Mouse (Mus musculus): Measurements from ENCODE around the gene Slc31a1. TPM values are rescaled to one million over a fixed set of nuclear protein-coding genes. Genes with fewer than 3 reads are reported as not detected.
A peak's percentile ranks its signal among the peaks of the same experiment; 100 is the strongest.

The Slc31a1 gene
- polyA plus RNA-seq, 1 experiment from 2014 or later = 54.3 TPM

GRCm38 (mm10) chr4:62406133-62406532 lies 45.6 kb downstream of the Slc31a1 start:
- H3K4me2 ChIP-seq (ENCODE audit: low read depth, low read length) = no peak overlapping the region
- WGBS (ENCODE audit: insufficient replicate concordance) = 90% methylated on average over 4 of the region's 4 CpGs
- ATAC-seq (no peak), DNase-seq (no peak)
- no peak overlapping the region for H3K27ac ChIP-seq (ENCODE audit: low read depth)
- H3K9ac ChIP-seq (replicated peaks) = no peak overlapping the region
- no peaks in the 10 kb centered on the region for H3K9me3 ChIP-seq (ENCODE audit: low read length)
- peaks cover 20% of the 10 kb centered on the region for H3K36me3 ChIP-seq (replicated peaks; ENCODE audit: insufficient read depth, low read length)
- TF ChIP-seq CTCF (IDR thresholded peaks at IDR 0.05; ENCODE audit: low read depth) = no peak
- no peak for TF ChIP-seq EP300 (IDR thresholded peaks at IDR 0.05; ENCODE audit: low read depth)
- no peaks in the 10 kb centered on the region for H3K27me3 ChIP-seq (ENCODE audit: insufficient read depth, low read length)
- H3K4me1 ChIP-seq (ENCODE audit: insufficient read depth) = peaks cover 9% of the 10 kb centered on the region
- H3K4me3 ChIP-seq (ENCODE audit: low read depth, low read length) = no peak overlapping the region

DNA sequence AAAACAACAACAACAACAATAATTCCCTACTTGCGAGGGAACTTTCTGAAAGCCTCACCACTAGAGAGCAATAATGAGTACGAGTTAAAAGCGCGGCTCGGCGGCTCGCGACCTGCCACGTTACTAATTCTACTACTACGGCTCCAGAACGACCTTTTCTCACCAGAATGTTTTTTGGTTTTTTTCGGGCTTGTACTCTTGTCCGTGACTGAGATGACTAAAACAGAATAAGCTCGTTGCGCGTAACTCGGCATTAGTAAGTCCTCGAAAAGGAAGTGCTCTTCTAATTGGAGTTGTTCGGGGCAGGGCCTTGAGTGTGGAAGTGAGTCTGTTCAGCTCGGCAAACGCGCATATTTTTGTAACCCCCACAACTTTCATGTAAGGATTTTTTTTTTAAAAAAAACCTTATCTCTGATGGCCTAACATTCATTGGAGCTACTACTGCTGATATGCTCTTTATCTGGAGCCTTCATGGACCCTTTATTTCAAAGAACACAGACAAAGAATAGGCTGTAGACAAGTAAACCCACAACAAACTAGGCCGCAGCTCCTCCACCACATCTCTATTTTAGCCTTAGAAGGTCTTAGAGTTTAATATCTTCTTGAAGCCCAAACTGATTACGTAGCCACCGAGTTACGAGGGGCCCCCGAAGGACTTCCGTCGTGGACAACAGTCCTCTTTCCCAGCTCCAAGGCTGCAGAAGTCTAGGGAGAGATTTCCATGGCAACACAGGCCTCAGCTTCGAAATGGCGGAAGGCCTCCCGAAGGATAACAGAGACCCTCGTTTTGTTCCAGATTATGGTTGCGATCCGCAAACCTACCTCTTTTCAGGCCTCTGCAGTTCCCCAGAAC lies 47.4 kb downstream of the Slc31a1 start:
- Histone ChIP-seq H3K9me3 (ENCODE audit: low read length) (no peaks in the 10 kb centered on the region), H3K4me1 (ENCODE audit: insufficient read depth) (peaks cover 9% of the 10 kb centered on the region), H3K27ac (ENCODE audit: low read depth) (peak overlapping the region; percentile 88), H3K4me2 (ENCODE audit: low read depth, low read length) (peak overlapping the region; percentile 72), H3K36me3 (replicated peaks; ENCODE audit: insufficient read depth, low read length) (peaks cover 15% of the 10 kb centered on the region), H3K4me3 (ENCODE audit: low read depth, low read length) (peak overlapping the region; percentile 72), H3K27me3 (ENCODE audit: insufficient read depth, low read length) (no peaks in the 10 kb centered on the region), H3K9ac (replicated peaks) (peak overlapping the region; percentile 86)
- DNase-seq (peak; percentile 67), ATAC-seq (peak; percentile 35)
- under 1% methylated on average over 35 of the region's 35 CpGs for WGBS (ENCODE audit: insufficient replicate concordance)
- TF ChIP-seq EP300 (IDR thresholded peaks at IDR 0.05; ENCODE audit: low read depth) = peak; percentile 35; the same call in 1 of the 2 replicates
- TF ChIP-seq CTCF (IDR thresholded peaks at IDR 0.05; ENCODE audit: low read depth) = peak; percentile 76

- H3K4me2 ChIP-seq (ENCODE audit: low read depth, low read length) = peak within 1 kb of the TSS; percentile 87
- H3K4me3 ChIP-seq (ENCODE audit: low read depth, low read length) = peak within 1 kb of the TSS; percentile 72
- H3K27me3 ChIP-seq (ENCODE audit: insufficient read depth, low read length) = no peaks in the 10 kb centered on the region
- peaks cover 9% of the 10 kb centered on the region for H3K4me1 ChIP-seq (ENCODE audit: insufficient read depth)
- peak within 1 kb of the TSS; percentile 91 for H3K27ac ChIP-seq (ENCODE audit: low read depth)
- TF ChIP-seq CTCF (IDR thresholded peaks at IDR 0.05; ENCODE audit: low read depth) = no peak
- peak; percentile 21; the same call in 1 of the 2 replicates for TF ChIP-seq EP300 (IDR thresholded peaks at IDR 0.05; ENCODE audit: low read depth)
- DNase-seq = peak; percentile 98
- H3K36me3 ChIP-seq (replicated peaks; ENCODE audit: insufficient read depth, low read length) = peaks cover 20% of the 10 kb centered on the region
- H3K9me3 ChIP-seq (ENCODE audit: low read length) = no peaks in the 10 kb centered on the region
- peak; percentile 100 for ATAC-seq
- peak within 1 kb of the TSS; percentile 86 for H3K9ac ChIP-seq (replicated peaks)
- WGBS (ENCODE audit: insufficient replicate concordance) = under 1% methylated on average over 39 of the region's 39 CpGs
Measured at GRCm38 (mm10) chr4:62408601-62409282, 48.2 kb downstream of the Slc31a1 start, which contains the start of the genes Cdc26 and Prpf4. Gene Cdc26 (minus strand): TSS chr4:62408642. Gene Prpf4 (plus strand): TSS chr4:62408797.

DNA sequence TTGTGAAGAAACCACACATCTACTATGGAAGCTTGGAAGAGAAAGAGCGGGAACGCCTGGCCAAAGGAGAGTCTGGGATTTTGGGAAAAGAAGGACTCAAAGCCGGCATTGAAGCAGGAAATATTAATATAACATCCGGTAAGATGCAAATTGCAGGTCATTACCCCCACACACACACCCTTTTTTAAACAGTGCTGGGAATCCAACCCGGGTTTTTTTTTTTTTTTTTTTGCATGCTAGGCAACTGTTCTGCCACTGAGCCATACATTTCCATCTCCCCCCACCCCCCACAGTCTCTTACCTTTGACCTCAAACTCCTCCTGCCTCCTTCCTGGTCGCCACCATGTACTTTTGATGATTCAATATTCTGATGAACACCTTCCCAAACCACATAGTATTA lies 49.1 kb downstream of the Slc31a1 start:
- Histone ChIP-seq H3K27ac (ENCODE audit: low read depth) (peak overlapping the region; percentile 91), H3K4me2 (ENCODE audit: low read depth, low read length) (peak overlapping the region; percentile 87), H3K36me3 (replicated peaks; ENCODE audit: insufficient read depth, low read length) (peaks cover 24% of the 10 kb centered on the region), H3K27me3 (ENCODE audit: insufficient read depth, low read length) (no peaks in the 10 kb centered on the region), H3K4me3 (ENCODE audit: low read depth, low read length) (peak overlapping the region; percentile 72), H3K9ac (replicated peaks) (peak overlapping the region; percentile 80), H3K4me1 (ENCODE audit: insufficient read depth) (peaks cover 9% of the 10 kb centered on the region), H3K9me3 (ENCODE audit: low read length) (no peaks in the 10 kb centered on the region)
- no peak for ATAC-seq
- DNase-seq = no peak
- TF ChIP-seq CTCF (IDR thresholded peaks at IDR 0.05; ENCODE audit: low read depth) (no peak), EP300 (IDR thresholded peaks at IDR 0.05; ENCODE audit: low read depth) (no peak)
- WGBS (ENCODE audit: insufficient replicate concordance) = 22% methylated on average over 6 of the region's 6 CpGs

GRCm38 (mm10) chr4:62410325-62410724 lies 49.8 kb downstream of the Slc31a1 start:
- Histone ChIP-seq H3K36me3 (replicated peaks; ENCODE audit: insufficient read depth, low read length) (peaks cover 31% of the 10 kb centered on the region), H3K9me3 (ENCODE audit: low read length) (no peaks in the 10 kb centered on the region), H3K27ac (ENCODE audit: low read depth) (no peak overlapping the region), H3K4me2 (ENCODE audit: low read depth, low read length) (peak overlapping the region; percentile 87), H3K4me1 (ENCODE audit: insufficient read depth) (peaks cover 9% of the 10 kb centered on the region), H3K27me3 (ENCODE audit: insufficient read depth, low read length) (no peaks in the 10 kb centered on the region), H3K4me3 (ENCODE audit: low read depth, low read length) (peak overlapping the region; percentile 72; the same call in 1 of the 2 replicates), H3K9ac (replicated peaks) (no peak overlapping the region)
- TF ChIP-seq CTCF (IDR thresholded peaks at IDR 0.05; ENCODE audit: low read depth) = no peak
- no peak for TF ChIP-seq EP300 (IDR thresholded peaks at IDR 0.05; ENCODE audit: low read depth)
- DNase-seq = no peak
- 86% methylated on average over 2 of the region's 2 CpGs for WGBS (ENCODE audit: insufficient replicate concordance)
- no peak for ATAC-seq

DNA sequence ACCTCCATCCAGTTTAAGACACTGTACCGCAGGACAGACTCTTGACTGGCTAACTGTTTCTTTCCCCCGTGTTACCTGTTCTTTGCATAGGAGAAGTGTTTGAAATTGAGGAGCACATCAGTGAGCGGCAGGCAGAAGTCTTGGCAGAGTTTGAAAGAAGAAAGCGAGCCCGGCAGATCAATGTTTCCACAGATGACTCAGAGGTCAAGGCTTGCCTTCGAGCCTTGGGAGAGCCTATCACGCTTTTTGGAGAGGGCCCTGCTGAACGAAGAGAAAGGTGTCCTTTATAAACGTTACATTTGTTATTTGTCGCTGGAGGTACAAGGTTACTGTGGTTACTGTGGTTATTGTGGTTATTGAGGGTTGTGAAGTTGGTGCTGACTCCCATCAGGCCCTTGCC lies 51.1 kb downstream of the Slc31a1 start:
- WGBS (ENCODE audit: insufficient replicate concordance) = 79% methylated on average over 10 of the region's 10 CpGs
- no peaks in the 10 kb centered on the region for H3K27me3 ChIP-seq (ENCODE audit: insufficient read depth, low read length)
- H3K4me1 ChIP-seq (ENCODE audit: insufficient read depth) = peaks cover 9% of the 10 kb centered on the region
- peaks cover 44% of the 10 kb centered on the region for H3K36me3 ChIP-seq (replicated peaks; ENCODE audit: insufficient read depth, low read length)
- no peak for DNase-seq
- H3K9ac ChIP-seq (replicated peaks) = no peak overlapping the region
- no peak for TF ChIP-seq CTCF (IDR thresholded peaks at IDR 0.05; ENCODE audit: low read depth)
- no peak for TF ChIP-seq EP300 (IDR thresholded peaks at IDR 0.05; ENCODE audit: low read depth)
- H3K9me3 ChIP-seq (ENCODE audit: low read length) = no peaks in the 10 kb centered on the region
- ATAC-seq = no peak
- no peak overlapping the region for H3K4me3 ChIP-seq (ENCODE audit: low read depth, low read length)
- H3K27ac ChIP-seq (ENCODE audit: low read depth) = no peak overlapping the region
- H3K4me2 ChIP-seq (ENCODE audit: low read depth, low read length) = no peak overlapping the region
